Mouse (Mus musculus) brain, embryonic 14.5 days (tissue): ENCODE measurements around the gene Creb5.

Experiments
- CTCF ChIP-seq: fragments of 200-500 bp; IDR thresholded peaks from 2 replicates; pipeline ENCODE4 v1.5.1; 2012; ENCODE audit warnings: inconsistent platforms, mild to moderate bottlenecking, moderate library complexity, borderline replicate concordance; ENCODE audit not compliant: insufficient read depth, insufficient read length; ENCODE audit errors: extremely low read depth
- POLR2A ChIP-seq: fragments of 200-500 bp; IDR thresholded peaks from 2 replicates; pipeline ENCODE4 v1.6.1; 2012; ENCODE audit warnings: mild to moderate bottlenecking, inconsistent platforms, borderline replicate concordance; ENCODE audit not compliant: poor library complexity, insufficient read depth, insufficient read length, severe bottlenecking; ENCODE audit errors: extremely low read depth

GRCm38 (mm10) chr6:53652691-53653090 lies 365.6 kb downstream of the Creb5 start:
- TF ChIP-seq POLR2A, result no peak
- no peak for TF ChIP-seq CTCF
